Mouse (Mus musculus): ENCODE data around the gene Tgfb3.

- no peak for TF ChIP-seq POLR2A (IDR thresholded peaks at IDR 0.05; ENCODE audit: extremely low read depth, insufficient read depth, low read length)
- no peak for TF ChIP-seq CTCF (IDR thresholded peaks at IDR 0.05; ENCODE audit: low read depth, low read length)
Observed at GRCm38 (mm10) chr12:86078553-86079201, at the start of gene Tgfb3.
